Mouse (Mus musculus) liver, adult 2 months (tissue): ENCODE data around the gene Aktip.

Source experiments
- CTCF ChIP-seq: fragments of 200-500 bp; IDR thresholded peaks from 2 replicates; pipeline ENCODE4 v1.5.1; 2011; ENCODE audit warnings: low read depth, low read length, control low read depth
- POLR2A ChIP-seq: fragments of 200-500 bp; IDR thresholded peaks from 2 replicates; pipeline ENCODE4 v1.6.1; 2011; ENCODE audit warnings: low read length, control low read depth; ENCODE audit not compliant: insufficient read depth; ENCODE audit errors: extremely low read depth

DNA sequence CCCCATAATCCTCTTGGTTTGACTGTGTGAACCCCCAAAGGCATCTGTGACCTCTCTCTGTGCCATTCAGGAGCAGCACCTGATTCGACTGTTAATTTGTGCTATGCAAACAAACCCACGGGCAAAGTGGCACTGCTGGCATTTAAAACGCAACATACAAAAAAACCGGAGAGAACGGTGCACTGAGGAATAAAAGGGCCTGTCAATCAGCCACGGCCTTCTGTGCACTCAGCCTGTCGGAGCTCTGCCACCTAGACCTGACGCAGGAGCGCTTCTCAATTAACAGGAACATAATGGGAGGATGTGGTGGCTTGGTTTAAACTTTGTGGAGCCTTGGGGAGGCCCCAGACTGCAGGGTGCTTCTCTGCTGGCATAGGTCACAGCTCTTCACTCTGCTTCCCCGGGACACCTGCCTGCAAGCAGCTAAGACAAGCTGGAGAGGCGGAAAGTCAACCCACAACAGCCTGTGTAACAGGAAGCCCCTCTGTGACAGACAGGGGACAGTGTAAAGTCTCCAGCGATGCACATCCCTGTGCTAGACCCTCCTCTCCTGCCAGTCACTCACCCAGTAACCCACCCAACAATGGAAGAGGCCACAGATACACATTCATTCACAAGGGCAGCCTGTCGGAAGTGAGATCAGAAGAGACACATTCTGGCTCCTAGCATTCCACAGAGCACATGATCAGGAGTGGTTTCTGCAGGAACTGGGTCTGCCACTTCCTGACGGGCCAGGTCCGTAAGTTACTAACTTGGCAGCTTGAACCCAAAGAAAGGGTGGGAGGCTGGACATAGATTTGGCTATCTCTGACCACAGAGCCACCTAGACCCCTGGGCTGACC lies 39.6 kb downstream of the Aktip start:
- no peak for TF ChIP-seq POLR2A
- no peak for TF ChIP-seq CTCF
